ENCODE assay signal across 8 mouse cellular contexts in genomic region chr13:113269777-113270776, GRCm38 (mm10). TPM values are rescaled to one million over a fixed set of nuclear protein-coding genes. Genes with fewer than 3 reads are reported as not detected.
DNase-seq lines count a peak whose midpoint lies in the region; ATAC-seq lines count a peak whose summit lies in the region.

No protein-coding gene starts in this region.

- peak; percentile 78 for DNase-seq in R1 (ENCODE audit: low read depth, low spot score)
- DNase-seq in cerebellum, postnatal 10 days = peak; percentile 88 to 90
- DNase-seq in frontal cortex, postnatal 25 days (ENCODE audit: low spot score in 2 of 2) = peak; percentile 72
- DNase-seq in layer of hippocampus, postnatal 36 days = peak; percentile 80 to 82
- peak; percentile 79 for DNase-seq in right cerebral cortex, postnatal 14 days
- peak; percentile 72 for DNase-seq in yolk sac, embryonic 10.5 days (ENCODE audit: low spot score)

- H3K27ac ChIP-seq in hindbrain, embryonic 16.5 days (ENCODE audit: low read depth, low read length) = no peak overlapping the region

- H3K4me1 ChIP-seq in hindbrain, embryonic 16.5 days (ENCODE audit: control insufficient read depth, insufficient read depth, low read depth, low read length) = no peaks in the 10 kb centered on the region

- no peaks in the 10 kb centered on the region for H3K36me3 ChIP-seq in hindbrain, embryonic 16.5 days (ENCODE audit: control insufficient read depth, insufficient read depth, low read length)

- no peak overlapping the region for H3K4me2 ChIP-seq in hindbrain, embryonic 16.5 days (ENCODE audit: low read length)

- H3K9ac ChIP-seq in hindbrain, embryonic 16.5 days (ENCODE audit: low read depth, low read length) = no peak overlapping the region; the same call in 1 of the 2 replicates

- H3K27me3 ChIP-seq in hindbrain, embryonic 16.5 days (replicated peaks; ENCODE audit: control insufficient read depth, insufficient read depth, low read length) = no peaks in the 10 kb centered on the region

- H3K9me3 ChIP-seq in hindbrain, embryonic 16.5 days (ENCODE audit: control insufficient read depth, low read length) = no peaks in the 10 kb centered on the region

- 39% methylated on average over 18 of the region's 18 CpGs for WGBS in hindbrain, embryonic 16.5 days

- no peak overlapping the region for H3K4me3 ChIP-seq in hindbrain, embryonic 16.5 days (ENCODE audit: low read length)

- peak; percentile 92 for ATAC-seq in hindbrain, embryonic 16.5 days
- peak; percentile 90 for ATAC-seq in megakaryocyte-erythroid progenitor cell, adult 5-6 weeks (replicated peaks; ENCODE audit: low FRiP score, low TSS enrichment, poor library complexity, severe bottlenecking)

RNA-seq across cellular contexts. Expression of gene BC067074, which starts 22.9 kb away (rescaled TPM):
- 1.3 and 1.4 TPM in 2 replicates for polyA plus RNA-seq in hindbrain, embryonic 16.5 days (2015; fragmentation: Nextera tagmentation; extraction: Ambion mirVana)
- under 1 TPM; 0.87 to 0.88 TPM for total RNA-seq in layer of hippocampus, postnatal 36 days (2021)
- not detected in 2 replicates for total RNA-seq in megakaryocyte-erythroid progenitor cell, adult 5-6 weeks (2014; fragmentation: Nextera tagmentation)
- not detected in 2 replicates for total RNA-seq in megakaryocyte-erythroid progenitor cell, adult 5-6 weeks (2017)

RNA-seq across cellular contexts. Expression of gene Gzmk, which starts 44.4 kb away (rescaled TPM):
- 0.16 TPM in 1 of 2 replicates, not detected in the other for polyA plus RNA-seq in hindbrain, embryonic 16.5 days (2015; fragmentation: Nextera tagmentation; extraction: Ambion mirVana)
- under 1 TPM in 1 of 2 experiments, not detected in 1; 0.38 TPM for total RNA-seq in layer of hippocampus, postnatal 36 days (2021)
- not detected in 2 replicates for total RNA-seq in megakaryocyte-erythroid progenitor cell, adult 5-6 weeks (2014; fragmentation: Nextera tagmentation)
- not detected in 2 replicates for total RNA-seq in megakaryocyte-erythroid progenitor cell, adult 5-6 weeks (2017)
